Mouse (Mus musculus) granulocyte monocyte progenitor cell, adult 5-6 weeks (primary cell): Measurements from ENCODE around the gene Foxi3. TPM values are rescaled to one million over a fixed set of nuclear protein-coding genes. Genes with fewer than 3 reads are reported as not detected.

Source experiments
- ATAC-seq: replicated peaks from 2 replicates; pipeline ENCODE4 v1.8.0; 2016; ENCODE audit warnings: mild to moderate bottlenecking, moderate TSS enrichment, inconsistent platforms; ENCODE audit not compliant: poor library complexity, severe bottlenecking
- total RNA-seq, 2 experiments: library from RNA; stranded (forward) in 1 of 2; stranded (reverse) in 1 of 2; fragments of 200-712, 200-1000 nt in 1 of 2; fragments of >200 nt in 1 of 2; fragmentation: Nextera tagmentation in 1 of 2; gene quantifications; 2 replicates each; pipeline ENCODE4 v1.2.3; 2014 to 2017

The Foxi3 gene
- total RNA-seq, 2 experiments from 2014 or later = not detected

DNA sequence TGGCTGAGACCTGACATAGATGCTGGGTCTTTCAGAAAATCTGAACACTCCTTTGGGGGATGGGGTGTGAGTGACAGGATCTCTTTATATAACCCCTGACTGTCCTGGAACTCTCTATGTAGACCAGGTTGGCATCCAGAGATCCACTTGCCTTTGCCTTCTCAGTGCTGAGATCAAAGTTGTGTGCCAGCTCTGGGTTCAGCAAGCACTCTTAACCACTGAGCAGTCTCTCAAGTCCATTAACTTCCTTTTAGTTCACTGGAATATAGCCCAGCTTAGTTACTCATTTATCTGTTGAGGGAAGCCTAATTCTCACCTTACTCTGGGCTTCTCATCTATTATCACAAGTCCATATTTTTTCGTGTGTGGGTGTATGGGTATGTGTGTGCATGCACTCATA lies 26.1 kb downstream of the Foxi3 start:
- ATAC-seq = no peak

GRCm38 (mm10) chr6:70986683-70987082 lies 30.4 kb downstream of the Foxi3 start:
- ATAC-seq = no peak

GRCm38 (mm10) chr6:70996123-70996723 lies 39.9 kb downstream of the Foxi3 start:
- no peak for ATAC-seq

DNA sequence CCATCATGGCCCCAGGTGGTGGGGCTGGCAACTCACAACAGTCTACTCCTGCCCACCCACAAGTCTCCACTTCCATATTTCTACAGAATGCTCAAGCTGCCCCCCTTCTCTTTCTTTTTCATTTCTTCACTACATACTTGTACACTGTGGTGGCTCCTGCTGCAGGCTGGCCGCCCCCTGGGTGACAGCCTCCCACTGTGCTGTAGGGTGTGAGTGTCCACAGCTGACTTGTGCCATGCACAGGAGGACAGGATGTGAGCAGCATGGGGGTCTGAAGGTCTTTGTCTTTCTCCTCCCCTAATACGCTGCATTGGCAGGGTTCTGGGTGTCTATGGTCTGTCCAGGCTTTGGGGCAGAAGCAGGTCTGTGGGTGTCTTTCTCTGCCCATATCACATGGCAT lies 46.3 kb downstream of the Foxi3 start:
- ATAC-seq = no peak

- no peak for ATAC-seq
Observed at GRCm38 (mm10) chr6:71004161-71004560, 47.8 kb downstream of the Foxi3 start.

Other genes starting within 250 kb of the Foxi3 start
- 67.7 and 90.5 TPM in 2 replicates for gene Rpia, start 164.3 kb upstream of the Foxi3 start, total RNA-seq (2014; fragmentation: Nextera tagmentation)
- 181 and 207 TPM in 2 replicates for gene Rpia, start 164.3 kb upstream of the Foxi3 start, total RNA-seq (2017)
- 13.1 and 13.6 TPM in 2 replicates for gene Eif2ak3, start 112.0 kb upstream of the Foxi3 start, total RNA-seq (2014; fragmentation: Nextera tagmentation)
- 21.2 and 24.4 TPM in 2 replicates for gene Eif2ak3, start 112.0 kb upstream of the Foxi3 start, total RNA-seq (2017)
- not detected in 2 replicates for gene Tex37, start 37.6 kb upstream of the Foxi3 start, total RNA-seq (2014; fragmentation: Nextera tagmentation)
- gene Tex37, start 37.6 kb upstream of the Foxi3 start, total RNA-seq (2017) = not detected in 2 replicates
- 0.17 and 0.69 TPM in 2 replicates for gene Thnsl2, start 187.9 kb downstream of the Foxi3 start, total RNA-seq (2014; fragmentation: Nextera tagmentation)
- gene Thnsl2, start 187.9 kb downstream of the Foxi3 start, total RNA-seq (2017) = 0.10 and 1.3 TPM in 2 replicates
- gene Fabp1, start 243.3 kb downstream of the Foxi3 start, total RNA-seq (2014; fragmentation: Nextera tagmentation) = 0.73 TPM in 1 of 2 replicates, not detected in the other
- not detected in 2 replicates for gene Fabp1, start 243.3 kb downstream of the Foxi3 start, total RNA-seq (2017)